Mouse (Mus musculus) neutrophil, adult 59 days (primary cell): ENCODE measurements around the gene Tmprss15. TPM values are rescaled to one million over a fixed set of nuclear protein-coding genes. Genes with fewer than 3 reads are reported as not detected.

ENCODE experiments used
- total RNA-seq, 2 experiments: library from RNA; stranded (reverse); gene quantifications; 1 replicate in 1 of 2; 2 replicates in 1 of 2; pipeline ENCODE4 v1.2.4; 2023

The Tmprss15 gene
- total RNA-seq = not detected

GRCm38 (mm10) chr16:79090997-79091396 is at the start of gene Tmprss15:
Gene Tmprss15, minus strand, starts transcription at chr16:79091097.

GRCm38 (mm10) chr16:78930382-78931286 is 160.3 kb downstream of the Tmprss15 start, which contains the start of gene Chodl:
Gene Chodl, plus strand, starts transcription at chr16:78930948.

Other genes starting within 250 kb of the Tmprss15 start
- not detected for gene Chodl, start 160.1 kb downstream of the Tmprss15 start, total RNA-seq